Mouse (Mus musculus): Measurements from ENCODE around the gene Dnajc7.

DNA sequence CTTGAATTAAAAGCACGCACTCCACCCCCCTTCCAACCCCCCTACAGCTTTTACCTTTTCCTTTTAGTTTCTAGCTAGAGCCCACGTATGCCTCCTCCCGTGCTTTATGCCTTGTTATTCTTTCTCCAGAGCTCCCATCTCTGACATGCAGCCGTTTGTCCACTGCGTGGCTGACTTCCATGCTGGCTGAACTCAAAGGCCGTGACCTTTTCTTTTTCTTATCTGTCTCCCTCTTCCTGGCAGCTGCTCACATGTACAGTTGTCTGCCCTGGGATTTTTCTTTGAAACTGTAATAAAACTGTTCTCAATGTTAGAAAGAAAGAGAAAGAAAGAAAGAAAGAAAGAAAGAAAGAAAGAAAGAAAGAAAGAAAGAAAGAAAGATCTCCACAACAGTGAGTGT, 79.0 kb downstream of the Dnajc7 start:
- no peak for TF ChIP-seq POLR2A (IDR thresholded peaks at IDR 0.05; ENCODE audit: borderline replicate concordance, insufficient read depth, low read length)
- no peak for TF ChIP-seq CTCF (IDR thresholded peaks at IDR 0.05; ENCODE audit: borderline replicate concordance, insufficient read depth, low read depth, low read length)

Measured in cerebellum, adult 2 months (tissue).